Mouse (Mus musculus) gastrocnemius, postnatal 25 days (tissue): ENCODE results near the gene Trhr2. TPM values are rescaled to one million over a fixed set of nuclear protein-coding genes. Genes with fewer than 3 reads are reported as not detected.

ENCODE experiments used
- DNase-seq: peaks from one replicate; pipeline ENCODE4 v3.0.0; 2022
- total RNA-seq, 2 experiments: library from RNA; stranded (reverse); gene quantifications; 1 replicate in 1 of 2; 2 replicates in 1 of 2; pipeline ENCODE4 v1.2.3; 2021

Gene Trhr2
- total RNA-seq, 2 experiments from 2014 or later = not detected

DNA sequence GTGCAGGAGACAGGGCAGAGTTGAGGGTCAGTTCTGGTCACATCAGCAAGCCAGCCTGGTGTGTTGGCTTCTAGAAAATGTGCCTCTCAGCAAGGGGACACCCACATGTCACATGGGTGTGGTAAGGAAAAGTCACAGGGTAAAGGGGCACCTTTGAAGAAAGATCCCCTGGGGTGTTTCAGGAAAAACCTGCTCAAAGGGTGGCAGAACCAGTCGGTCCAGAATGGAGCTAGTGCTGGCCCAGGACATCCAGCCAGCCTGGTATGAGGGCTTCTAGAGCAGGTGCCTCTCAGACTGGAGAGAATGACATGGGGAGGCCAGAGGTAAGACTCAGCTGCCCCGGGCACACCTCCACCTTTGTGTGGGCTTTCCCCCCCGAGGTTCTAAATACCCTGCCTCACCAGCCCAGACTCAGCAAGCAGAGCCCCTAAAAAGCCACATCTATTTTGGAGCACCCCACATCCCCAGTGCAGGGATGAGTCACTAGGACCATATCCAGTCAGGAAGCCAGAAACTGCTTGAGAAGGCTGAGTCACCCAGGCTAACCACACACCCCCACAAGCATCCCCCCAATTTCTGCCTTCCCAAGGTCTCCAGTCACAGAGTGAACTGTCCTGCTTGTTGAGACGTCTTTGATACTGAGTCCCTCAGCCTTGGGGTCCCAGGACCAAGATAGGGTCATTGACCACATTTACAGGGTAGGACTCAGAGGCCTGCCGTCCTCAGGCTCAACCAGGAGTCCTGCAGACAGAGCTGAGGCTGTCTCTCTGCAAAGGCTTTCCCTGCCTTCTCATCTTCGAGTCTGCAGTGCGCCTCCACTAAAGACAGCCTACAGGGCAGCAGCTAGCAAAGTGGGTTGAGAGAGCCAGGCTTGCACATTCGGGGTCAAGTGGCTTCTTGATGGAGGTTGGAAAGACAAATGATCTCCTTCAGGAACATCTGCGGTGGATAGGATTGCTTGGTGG, 4.6 kb downstream of the Trhr2 start:
- no peak for DNase-seq

DNA sequence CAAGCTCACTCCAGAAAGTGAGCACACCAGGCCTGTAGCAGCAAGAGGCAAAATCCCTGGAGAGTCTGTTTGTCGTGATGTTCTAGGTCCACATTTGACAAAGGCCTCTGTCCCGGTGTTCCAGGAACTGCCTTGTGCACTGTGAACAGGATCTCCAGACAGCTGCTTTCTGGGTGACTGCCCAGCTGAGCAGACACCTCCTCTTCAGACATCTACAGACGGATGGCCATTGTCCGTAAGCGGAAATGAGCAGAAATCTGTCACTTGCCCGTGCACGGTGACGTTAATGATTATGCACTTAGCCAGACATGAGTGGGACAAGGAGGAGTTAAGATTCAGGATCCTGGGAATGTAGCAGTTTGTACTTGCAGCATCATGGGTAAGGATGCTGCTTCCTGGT, 6.4 kb downstream of the Trhr2 start:
- DNase-seq = no peak

DNA sequence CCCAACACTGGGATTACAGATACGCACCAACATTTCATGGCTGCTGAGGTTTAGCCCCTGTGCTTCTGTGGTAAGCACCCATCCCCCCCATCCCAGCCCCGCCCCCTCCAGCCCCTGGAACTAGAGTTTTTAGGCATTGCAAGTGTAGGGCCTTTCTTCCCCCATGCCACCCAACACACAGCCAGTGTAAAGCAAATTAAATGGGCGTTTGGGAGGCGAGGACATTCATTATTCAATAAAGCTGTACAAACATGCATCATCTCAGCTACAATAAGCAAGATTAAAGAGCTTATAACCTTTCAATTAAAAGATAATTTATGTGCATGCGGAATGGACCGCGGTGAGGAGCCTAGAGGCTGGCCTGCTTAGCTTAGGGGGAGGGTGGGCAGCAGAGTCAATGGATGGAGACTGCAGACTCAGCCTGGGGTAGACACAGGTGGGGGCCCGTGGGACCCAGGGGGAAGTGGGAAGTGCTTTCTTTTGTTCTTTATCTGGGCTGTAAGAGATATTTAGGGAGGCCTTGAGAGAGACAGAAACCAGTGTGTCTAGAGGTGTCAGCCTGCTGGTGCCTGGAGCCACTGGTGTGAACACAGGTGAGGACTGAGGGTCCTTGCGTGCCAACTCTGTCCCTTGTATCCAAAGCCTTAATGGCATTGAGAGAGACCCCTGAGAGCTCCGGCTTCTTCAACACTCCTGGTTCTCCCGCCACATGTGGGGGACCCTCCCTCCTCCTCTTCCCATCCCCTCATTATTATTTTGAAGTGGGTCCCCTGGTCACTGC, 10.0 kb downstream of the Trhr2 start:
- no peak for DNase-seq

DNA sequence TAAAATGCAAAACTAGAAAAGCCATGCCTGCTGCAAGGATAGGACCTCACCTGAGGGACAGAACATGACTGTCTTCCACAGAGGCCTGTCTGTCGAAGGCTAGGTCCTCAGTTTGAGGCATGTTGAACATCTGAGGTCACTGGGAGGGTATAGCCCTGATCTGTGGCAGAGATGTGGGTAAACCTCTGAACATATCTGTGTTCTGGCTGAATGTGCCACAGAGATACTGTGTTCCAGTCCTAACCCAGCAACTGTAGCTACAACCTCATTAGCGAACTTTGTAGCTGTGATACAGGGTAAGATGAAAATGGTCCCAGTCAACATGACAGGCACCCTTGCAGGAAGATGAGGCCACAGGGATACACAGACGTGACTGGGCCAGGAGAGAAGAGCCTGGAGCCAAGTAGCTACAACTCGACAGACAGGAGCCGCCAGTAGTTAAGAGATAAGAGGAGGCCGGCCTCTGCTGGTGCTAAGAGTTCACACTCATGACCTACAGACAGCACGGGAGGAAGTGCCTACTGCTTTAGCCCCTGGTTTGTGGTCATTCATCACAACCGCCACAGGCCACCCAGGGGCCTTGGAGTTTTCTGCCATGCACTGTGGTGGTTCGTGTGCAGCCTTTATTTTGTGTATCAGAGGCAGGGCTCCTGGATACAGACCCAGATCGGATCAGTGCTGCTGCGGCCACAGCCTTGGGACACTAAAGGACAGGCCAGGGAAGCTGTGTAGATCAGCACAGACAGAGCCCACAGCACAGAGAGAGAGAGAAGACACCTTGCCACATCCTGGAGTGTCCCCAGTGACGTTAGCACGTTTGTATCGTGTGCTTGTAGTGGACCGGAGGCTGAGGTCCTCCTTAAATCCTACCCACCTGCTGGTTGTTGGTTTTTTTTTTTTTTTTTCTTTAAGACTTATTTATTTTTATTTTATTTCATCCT, 10.9 kb downstream of the Trhr2 start:
- DNase-seq = no peak

DNA sequence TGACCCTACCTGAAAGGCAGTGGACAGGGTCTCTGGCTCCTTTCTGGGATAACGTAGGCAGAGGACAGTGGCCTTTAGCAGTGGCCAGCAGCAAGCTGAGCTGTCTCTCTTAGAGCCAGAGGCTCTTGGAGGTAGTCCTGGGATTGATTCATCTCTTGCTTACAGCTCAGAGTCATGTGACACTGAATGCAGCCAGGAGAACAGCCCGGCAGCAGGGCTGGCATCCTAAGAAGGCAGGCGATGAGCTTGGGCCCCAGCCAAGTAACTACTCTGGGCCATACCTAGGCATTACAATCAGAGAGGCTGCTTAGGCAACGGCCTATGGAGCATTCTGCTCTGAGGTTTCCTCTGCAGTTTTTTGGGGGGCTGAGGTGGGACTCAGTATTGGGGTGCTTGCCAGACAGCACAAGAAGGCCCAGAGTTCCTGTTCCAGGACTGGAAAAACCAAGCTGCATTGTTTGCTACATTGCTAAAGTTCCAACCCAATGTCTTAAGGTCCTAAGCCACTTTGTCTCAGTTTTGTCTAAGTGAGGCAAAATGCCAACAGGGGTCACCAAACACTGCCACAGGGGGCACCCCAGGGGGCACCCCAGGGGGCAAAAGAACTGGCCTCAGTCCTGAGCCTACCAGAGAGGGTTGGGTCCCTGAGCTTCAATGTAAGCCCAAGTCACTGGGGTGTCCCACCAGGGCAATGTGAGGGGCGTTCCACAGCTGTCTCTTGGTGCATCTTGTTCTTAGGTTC, 12.6 kb downstream of the Trhr2 start:
- DNase-seq = peak; percentile 51

DNA sequence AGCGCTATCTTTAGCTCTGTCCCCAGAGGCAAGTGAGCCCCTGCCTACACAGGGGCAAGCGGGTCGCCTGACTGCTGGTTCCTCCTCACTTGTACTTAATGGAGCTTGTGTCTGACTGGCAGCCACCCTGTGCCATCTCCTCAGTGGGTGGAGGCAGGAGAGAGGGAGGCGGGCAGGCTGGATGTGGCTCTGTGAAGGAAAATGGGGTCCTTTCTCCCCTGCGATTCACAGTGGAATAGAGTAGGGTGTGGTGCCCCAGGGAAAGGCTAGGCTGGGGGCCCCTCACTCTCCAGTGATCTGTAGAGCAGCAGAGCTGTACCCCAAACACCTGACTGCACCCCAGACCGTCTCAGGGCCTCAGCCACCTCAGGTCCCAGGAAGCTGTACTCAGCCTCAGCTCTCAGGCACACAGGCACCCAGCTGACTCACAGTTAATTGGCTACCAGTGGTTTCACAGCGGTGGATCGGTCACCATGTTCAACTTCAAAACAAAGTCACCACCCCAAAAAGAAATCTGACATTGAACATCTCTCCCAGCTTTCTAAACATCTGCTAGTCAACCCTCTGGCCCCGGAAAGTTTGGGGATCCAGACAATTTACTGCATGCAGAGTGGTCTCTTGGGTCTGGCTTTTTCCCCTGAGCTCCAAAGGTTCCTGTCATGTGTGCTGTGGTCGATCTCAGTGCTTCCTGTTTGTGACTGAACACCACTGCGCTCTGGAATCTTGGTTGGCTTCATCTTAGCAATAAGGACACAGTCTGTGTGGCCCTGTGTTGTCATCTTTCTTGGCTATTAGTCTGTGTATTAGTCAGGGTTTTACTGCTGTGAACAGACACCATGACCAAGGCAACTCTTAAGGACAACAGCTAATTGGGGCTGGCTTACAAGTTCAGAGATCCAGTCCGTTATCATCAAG, 15.1 kb downstream of the Trhr2 start:
- no peak for DNase-seq

DNA sequence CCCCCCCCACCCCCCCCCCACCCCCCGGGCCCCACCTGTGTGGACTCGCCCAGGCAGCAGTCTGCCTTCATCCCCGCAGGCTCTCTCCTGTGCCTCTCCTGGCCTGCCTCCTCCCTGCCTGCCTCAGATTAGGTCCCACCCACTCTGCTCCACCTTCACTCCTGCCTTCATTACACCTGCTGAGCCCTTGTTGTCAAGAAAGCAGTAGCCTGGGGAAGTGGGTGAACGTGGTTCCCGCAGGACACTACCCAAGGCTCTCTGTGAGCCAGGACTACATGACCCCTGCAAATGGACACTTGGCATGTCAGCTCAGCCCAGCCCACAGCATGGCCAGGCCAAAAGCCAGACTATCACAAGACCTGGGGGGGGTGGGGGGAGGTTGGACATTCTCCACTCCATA, 16.3 kb downstream of the Trhr2 start:
- DNase-seq = no peak

DNA sequence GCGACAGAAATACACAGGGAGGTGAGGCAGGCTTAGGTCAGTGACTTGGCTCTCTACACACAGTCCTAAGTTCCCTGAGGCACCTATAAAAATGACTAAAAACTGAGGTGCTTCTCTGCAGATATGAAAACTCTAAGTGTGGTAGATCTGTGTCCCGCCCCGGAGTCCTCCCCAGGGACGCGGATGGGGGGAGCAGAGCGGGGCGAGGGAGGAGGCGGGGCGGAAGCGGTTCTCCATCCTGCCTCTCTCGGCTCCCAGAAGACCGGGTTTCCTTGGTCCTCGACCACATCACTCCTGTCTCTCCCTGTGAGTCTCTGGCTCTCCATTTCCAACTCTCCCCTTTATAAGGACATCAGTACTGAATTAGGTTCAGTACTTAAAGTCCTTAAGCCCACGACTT, 16.8 kb downstream of the Trhr2 start:
- DNase-seq = no peak

DNA sequence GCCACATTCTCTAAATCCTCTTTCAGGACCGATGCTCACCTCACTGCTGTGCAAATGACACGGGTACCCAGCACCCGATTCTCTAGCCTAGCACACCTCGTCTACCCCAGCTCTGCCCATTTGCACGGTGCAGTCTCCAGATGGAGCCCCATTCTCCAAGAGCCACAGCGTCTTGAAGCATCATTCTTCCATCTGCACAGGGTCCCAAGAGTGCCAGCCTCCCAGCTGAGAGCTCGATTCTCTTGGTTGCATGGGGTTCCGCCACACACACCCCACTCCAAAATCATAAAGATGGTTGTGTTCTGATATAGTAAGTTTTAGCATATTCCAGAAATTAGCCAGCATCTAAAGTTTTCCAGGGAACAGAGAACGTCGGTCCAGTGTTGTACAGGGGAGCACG, 17.2 kb downstream of the Trhr2 start:
- DNase-seq = no peak

DNA sequence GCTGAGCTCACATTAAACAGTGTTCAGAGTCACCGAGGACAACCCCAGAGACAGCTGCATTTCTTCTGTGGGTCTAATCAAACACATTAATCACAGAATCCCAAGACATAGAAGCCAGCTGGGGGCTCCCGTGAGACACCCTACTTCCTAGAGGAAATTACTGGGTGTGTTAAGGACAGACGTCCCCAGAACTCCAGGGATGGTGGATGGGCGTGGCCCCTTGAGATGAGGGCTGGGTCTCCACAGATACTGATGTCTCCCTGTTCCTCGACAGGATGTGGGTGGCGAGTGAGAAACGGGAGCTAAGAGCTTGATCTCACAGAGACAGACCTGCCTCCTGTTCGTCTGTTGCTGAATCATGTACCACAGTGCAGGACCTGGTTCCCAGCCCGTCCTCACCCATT, 17.7 kb downstream of the Trhr2 start:
- DNase-seq = peak; percentile 31

DNA sequence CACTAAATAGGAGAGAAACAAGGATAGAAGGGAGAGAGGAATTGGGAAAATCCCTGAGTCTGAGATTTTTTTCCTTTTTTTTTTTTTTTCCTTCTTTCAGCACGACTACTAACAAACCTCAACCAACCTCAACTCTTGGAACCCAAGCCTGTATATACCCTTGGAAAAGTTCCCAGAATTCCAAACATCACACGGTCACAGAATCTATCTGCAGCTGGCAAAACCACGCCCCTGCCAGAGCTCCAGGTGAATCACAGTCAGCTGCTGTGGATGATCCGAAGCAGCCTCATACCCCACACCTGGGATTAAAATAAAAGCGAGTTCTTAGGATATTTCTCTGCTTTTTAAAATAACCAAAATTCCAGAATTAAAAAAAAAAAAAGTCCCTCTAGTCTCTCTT, 18.2 kb downstream of the Trhr2 start:
- no peak for DNase-seq

DNA sequence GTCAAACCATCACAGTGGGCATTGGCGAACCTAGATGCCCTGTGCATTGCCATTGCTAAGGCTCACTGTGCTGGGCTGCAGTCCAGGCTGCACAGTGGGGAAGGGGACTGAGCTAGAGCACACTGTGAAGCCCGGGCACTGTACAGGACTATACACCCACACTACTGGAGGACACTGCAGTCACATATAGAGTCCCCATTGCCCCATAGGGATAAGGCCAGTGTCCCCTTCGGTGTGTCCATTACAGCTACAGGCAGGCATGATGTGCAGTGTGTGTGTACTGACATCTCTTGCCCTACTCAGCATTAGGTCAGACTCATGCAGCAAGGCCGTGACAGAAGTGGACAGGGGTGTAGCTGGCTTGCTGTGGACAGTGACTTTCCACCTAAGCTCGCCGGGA, 18.8 kb downstream of the Trhr2 start:
- no peak for DNase-seq

DNA sequence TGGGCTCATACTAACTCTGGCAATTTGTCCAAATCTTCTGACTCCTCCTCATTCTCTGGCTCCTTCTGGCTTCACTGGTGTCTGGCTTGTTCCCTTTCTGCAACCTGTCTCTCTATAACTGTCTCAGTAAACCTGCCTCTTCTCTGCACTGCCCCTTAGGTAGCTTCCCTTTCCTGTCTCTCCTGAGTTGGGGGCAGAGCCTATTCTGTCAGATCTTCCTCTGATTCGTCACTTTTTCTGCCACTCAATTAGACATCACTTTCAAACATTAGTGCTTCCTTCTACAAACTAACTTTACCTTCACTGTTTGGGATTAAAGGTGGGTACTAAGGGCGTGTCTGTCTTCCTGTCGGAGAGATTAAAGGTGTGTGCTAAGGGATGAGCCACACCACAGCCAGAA, 19.8 kb downstream of the Trhr2 start:
- no peak for DNase-seq

DNA sequence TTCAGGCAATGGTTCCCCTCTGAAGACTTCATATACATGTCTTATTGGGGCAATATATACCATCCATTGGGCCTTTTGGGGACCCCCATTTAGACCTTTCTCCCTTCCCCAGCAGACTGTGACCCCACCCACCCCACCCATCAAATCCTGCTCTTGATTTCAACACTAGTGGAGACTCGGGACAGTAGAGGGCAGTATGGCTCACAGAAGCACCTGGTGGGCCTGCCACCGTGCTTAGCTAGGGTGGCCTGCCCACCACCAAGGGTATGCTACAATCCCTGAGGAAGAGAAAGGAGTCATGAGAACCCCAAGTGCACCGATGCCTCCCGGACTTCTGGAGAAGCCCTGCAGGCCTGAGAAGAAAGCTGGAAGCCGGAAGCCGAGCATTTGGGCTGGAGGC, 21.7 kb downstream of the Trhr2 start:
- no peak for DNase-seq

DNA sequence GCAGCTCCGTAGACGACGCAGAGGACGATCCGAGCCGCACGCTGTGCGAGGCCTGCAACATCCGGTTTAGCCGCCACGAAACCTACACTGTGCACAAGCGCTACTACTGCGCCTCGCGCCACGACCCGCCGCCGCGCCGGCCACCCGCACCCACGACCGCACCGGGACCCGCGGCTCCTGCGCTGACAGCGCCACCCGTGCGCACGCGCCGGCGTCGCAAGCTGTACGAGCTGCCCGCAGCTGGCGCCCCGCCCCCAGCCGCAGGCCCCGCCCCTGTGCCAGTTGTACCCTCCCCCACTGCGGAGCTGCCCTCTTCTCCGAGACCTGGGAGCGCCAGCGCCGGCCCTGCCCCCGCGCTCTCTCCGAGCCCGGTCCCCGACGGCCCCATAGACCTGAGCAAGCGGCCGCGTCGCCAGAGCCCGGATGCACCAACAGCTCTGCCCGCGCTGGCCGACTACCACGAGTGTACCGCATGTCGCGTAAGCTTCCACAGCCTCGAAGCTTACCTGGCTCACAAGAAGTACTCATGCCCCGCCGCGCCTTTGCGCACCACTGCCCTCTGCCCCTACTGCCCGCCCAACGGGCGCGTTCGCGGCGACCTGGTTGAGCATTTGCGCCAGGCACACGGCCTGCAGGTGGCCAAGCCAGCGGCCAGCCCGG, 24.2 kb downstream of the Trhr2 start:
- DNase-seq = peak; percentile 57

DNA sequence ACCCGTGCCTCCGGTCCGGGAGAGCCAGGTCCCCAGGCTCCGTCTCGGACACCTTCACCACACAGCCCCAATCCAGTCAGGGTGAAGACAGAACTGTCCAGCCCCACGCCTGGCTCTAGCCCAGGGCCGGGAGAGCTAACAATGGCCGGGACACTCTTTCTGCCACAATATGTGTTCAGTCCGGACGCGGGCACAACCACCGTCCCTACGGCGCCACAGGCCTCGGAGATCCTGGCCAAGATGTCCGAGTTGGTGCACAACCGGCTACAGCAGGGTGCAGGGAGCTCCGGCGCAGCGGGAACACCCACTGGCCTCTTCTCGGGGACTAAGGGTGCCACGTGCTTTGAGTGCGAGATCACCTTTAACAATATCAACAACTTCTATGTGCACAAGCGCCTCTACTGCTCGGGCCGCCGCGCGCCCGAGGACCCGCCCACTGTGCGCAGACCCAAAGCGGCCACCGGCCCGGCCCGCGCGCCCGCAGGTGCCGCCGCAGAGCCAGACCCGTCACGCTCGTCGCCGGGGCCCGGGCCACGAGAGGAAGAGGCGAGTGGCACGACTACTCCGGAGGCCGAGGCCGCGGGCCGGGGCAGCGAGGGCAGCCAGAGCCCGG, 24.8 kb downstream of the Trhr2 start:
- DNase-seq = no peak

DNA sequence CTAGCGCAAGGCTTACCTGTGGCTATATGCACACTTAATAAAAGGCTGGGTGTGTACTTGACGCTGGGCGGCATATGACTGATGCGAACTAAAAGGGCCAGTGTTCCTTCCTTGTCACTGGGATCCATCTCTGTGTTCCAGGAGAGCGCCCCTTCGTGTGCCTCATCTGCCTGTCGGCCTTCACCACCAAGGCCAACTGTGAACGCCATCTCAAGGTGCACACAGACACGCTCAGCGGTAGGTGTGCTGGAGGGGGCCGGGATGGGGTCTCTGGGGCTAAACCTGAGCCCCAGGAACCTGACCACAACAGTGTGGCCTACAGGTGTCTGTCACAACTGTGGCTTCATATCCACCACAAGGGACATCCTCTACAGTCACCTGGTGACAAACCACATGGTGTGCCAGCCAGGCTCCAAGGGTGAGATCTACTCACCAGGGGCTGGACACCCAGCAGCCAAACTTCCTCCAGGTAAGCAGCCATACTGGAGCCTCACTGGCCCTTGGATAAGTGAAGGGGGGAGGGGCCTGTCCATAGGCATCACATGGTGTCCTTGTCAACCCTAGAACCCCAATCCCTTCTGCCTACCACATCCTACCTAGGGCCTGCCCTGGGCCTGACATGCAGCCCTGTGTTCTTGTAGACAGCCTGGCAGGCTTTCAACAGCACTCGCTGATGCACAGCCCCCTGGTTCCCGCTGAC, 25.6 kb downstream of the Trhr2 start:
- no peak for DNase-seq

DNA sequence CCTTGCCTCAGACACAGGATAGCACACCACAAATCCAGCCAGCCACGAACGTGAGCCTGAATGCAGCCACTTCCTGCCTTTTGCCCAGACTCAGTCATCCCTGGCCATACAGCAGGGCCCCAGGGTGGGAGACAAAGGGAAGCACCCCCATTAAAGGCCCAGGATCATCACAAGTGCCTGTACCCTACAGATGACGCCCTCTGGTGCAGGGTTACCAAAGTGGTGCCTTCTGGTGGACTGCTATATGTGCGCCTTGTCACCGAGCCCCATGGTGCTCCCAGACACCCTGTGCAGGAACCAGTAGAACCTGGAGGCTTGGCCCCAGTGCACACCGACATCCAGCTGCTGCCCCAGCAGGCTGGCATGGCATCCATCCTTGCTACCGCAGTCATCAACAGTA, 27.0 kb downstream of the Trhr2 start:
- DNase-seq = no peak
